Mouse (Mus musculus) liver, embryonic 14.5 days (tissue): ENCODE measurements around the gene 5430419D17Rik. TPM values are rescaled to one million over a fixed set of nuclear protein-coding genes. Genes with fewer than 3 reads are reported as not detected.

Experiments used
- ATAC-seq: fragments of 200-750 bp; cut with Nextera tagmentation; 2 replicates; pipeline ENCODE4 v1.8.0; 2017; ENCODE audit warnings: moderate number of reproducible peaks, mild to moderate bottlenecking, moderate library complexity; ENCODE audit not compliant: insufficient read depth
- DNase-seq, 3 experiments: peaks; one replicate each; pipeline ENCODE4 v3.0.0-alpha.2; 2012 to 2013; ENCODE audit warnings: low read depth in 3 of 3, low spot score in 3 of 3
- H3K27ac ChIP-seq: fragments of 300-500 bp; sonication (generic); 2 replicates; pipeline ENCODE4 v1.5.1; 2014; ENCODE audit warnings: moderate library complexity, mild to moderate bottlenecking, control low read depth, inconsistent platforms
- H3K27me3 ChIP-seq: fragments of 300-500 bp; sonication (generic); 2 replicates; pipeline ENCODE4 v1.6.1; 2014; ENCODE audit warnings: mild to moderate bottlenecking, low read length, moderate library complexity; ENCODE audit not compliant: control insufficient read depth, insufficient read depth
- H3K36me3 ChIP-seq: fragments of 300-500 bp; sonication (generic); replicated peaks from 2 replicates; pipeline ENCODE4 v1.6.1; 2014; ENCODE audit warnings: low read depth; ENCODE audit not compliant: control insufficient read depth, insufficient read depth
- H3K4me1 ChIP-seq, 2 experiments: fragments of 200-500 bp in 1 of 2; fragments of 300-500 bp in 1 of 2; sonication (generic) in 1 of 2; replicated peaks; 2 replicates each; pipeline ENCODE4 v1.6.1; 2012 to 2014; ENCODE audit warnings: antibody characterized with exemption in 1 of 2, inconsistent platforms in 1 of 2, low read length in 1 of 2; ENCODE audit not compliant: control insufficient read depth in 2 of 2, insufficient read depth in 2 of 2
- H3K4me2 ChIP-seq: fragments of 300-500 bp; sonication (generic); 2 replicates; pipeline ENCODE4 v1.6.1; 2014; ENCODE audit warnings: low read depth, mild to moderate bottlenecking, control low read depth, moderate library complexity
- H3K4me3 ChIP-seq, 2 experiments: fragments of 200-500 bp in 1 of 2; fragments of 300-500 bp in 1 of 2; sonication (generic) in 1 of 2; 2 replicates each; pipeline ENCODE4 v1.5.1; 2012 to 2014; ENCODE audit warnings: low read depth in 2 of 2, low read length in 2 of 2, mild to moderate bottlenecking in 2 of 2, control low read depth in 1 of 2, inconsistent platforms in 1 of 2, moderate library complexity in 1 of 2; ENCODE audit not compliant: insufficient read depth in 1 of 2
- H3K9ac ChIP-seq: fragments of 300-500 bp; sonication (generic); replicated peaks from 2 replicates; pipeline ENCODE4 v1.6.1; 2014; ENCODE audit warnings: mild to moderate bottlenecking, control low read depth, moderate library complexity
- H3K9me3 ChIP-seq: fragments of 300-500 bp; sonication (generic); 2 replicates; pipeline ENCODE4 v1.6.1; 2016; ENCODE audit warnings: low read length, mixed read lengths; ENCODE audit not compliant: control insufficient read depth
- CTCF ChIP-seq: IDR thresholded peaks from 2 replicates; pipeline ENCODE4 v1.5.1; 2016; ENCODE audit warnings: antibody characterized with exemption, low read depth, control low read depth
- EP300 ChIP-seq: IDR thresholded peaks from 2 replicates; pipeline ENCODE4 v1.6.1; 2016; ENCODE audit warnings: antibody characterized with exemption, low read depth
- WGBS: fragments of 180-500 bp; shearing (Covaris S2); extraction: QIAGEN DNeasy Blood & Tissue Kit; methylation state at CpG from one replicate; pipeline ENCODE4 v1.1.7; 2014; ENCODE audit not compliant: insufficient replicate concordance; 5-methylcytosine and 5-hydroxymethylcytosine counted together
- polyA plus RNA-seq, 2 experiments: library from polyadenylated mRNA; depleted of rRNA in 1 of 2; stranded (reverse) in 1 of 2; unstranded in 1 of 2; fragments of >200 nt; fragmentation: Nextera tagmentation in 1 of 2; extraction: Ambion mirVana in 1 of 2; gene quantifications; 2 replicates each; pipeline versions ENCODE4 v1.2.1 to v1.2.3; 2012 to 2014

The 5430419D17Rik gene
- polyA plus RNA-seq, 2 experiments: not detected

DNA sequence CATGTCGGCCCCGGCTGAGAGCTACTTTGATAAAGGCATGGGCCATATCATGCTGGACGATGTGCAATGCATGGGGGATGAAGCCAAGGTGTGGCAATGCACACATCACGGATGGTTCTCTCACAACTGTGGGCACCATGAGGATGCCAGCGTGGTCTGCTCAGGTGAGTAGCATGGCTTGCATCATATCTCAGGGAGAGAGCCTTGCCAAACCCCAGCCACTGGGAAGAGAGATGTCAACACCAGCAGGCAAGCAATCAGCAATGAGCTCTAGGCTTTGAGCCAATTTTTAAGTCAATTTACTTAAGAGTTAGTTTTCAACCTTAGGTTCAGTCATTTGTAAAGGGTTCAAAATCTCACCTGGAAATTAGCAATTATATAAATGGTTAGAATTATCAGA lies 82.6 kb downstream of the 5430419D17Rik start:
- ATAC-seq (no peak), DNase-seq (no peak)
- WGBS: 72% methylated on average over 5 of the region's 5 CpGs
- Histone ChIP-seq H3K36me3 (no peaks in the 10 kb centered on the region), H3K9ac (no peak overlapping the region), H3K4me1 (no peaks in the 10 kb centered on the region), H3K4me2 (no peak overlapping the region), H3K4me3 (no peak overlapping the region), H3K27me3 (no peaks in the 10 kb centered on the region), H3K9me3 (no peaks in the 10 kb centered on the region), H3K27ac (no peak overlapping the region)
- TF ChIP-seq EP300 (no peak), CTCF (no peak)

DNA sequence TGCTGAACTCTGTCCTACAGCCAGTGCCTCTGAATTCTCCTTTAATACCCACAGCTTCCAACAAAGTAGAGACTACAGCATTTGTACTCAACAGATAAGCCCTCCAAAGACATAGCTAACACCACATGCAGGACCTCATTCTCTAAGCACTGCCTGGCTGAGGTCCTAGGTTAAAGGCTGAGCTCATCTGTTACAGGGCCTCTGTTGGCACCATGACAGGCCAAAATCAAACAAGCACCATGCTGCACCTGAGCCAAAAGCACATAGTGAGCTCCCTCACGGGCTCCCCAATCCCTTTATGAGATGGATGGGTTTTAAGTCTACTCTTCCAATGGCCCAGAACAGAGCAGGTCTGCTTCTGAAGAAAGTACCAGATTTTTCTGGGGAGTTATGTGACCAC lies 83.1 kb downstream of the 5430419D17Rik start:
- no peaks in the 10 kb centered on the region for H3K36me3 ChIP-seq
- no peaks in the 10 kb centered on the region for H3K9me3 ChIP-seq
- H3K27ac ChIP-seq: no peak overlapping the region
- no peaks in the 10 kb centered on the region for H3K27me3 ChIP-seq
- H3K4me2 ChIP-seq: no peak overlapping the region
- WGBS: 44% methylated on average over 1 of the region's 1 CpGs
- no peak overlapping the region for H3K4me3 ChIP-seq
- H3K9ac ChIP-seq: no peak overlapping the region
- TF ChIP-seq EP300: no peak
- no peak for TF ChIP-seq CTCF
- ATAC-seq (no peak), DNase-seq (no peak)
- H3K4me1 ChIP-seq: no peaks in the 10 kb centered on the region

DNA sequence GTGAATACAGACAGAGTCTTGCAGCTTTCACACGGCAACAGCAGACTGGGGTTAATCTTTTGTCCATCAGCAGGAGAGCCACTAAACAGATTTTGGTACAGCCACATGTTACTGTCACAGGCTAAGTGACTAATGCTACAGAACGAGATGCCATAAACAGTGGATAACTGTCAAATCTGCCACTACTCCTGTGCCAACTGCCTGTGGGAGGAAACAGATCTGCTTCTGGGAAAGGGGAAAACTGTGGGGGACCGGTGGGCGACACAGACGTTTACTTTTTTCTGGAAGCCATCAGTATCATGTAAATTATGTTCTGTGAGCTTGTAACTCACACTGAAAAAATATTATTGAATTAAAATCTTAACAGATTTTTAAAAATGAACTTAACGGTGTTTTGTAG lies 86.7 kb downstream of the 5430419D17Rik start:
- H3K9me3 ChIP-seq: no peaks in the 10 kb centered on the region
- H3K4me1 ChIP-seq: no peaks in the 10 kb centered on the region
- no peak for ATAC-seq
- no peak overlapping the region for H3K4me3 ChIP-seq
- H3K27ac ChIP-seq: no peak overlapping the region
- no peak for DNase-seq
- H3K36me3 ChIP-seq: no peaks in the 10 kb centered on the region
- H3K27me3 ChIP-seq: no peaks in the 10 kb centered on the region
- WGBS: 53% methylated on average over 6 of the region's 6 CpGs
- no peak overlapping the region for H3K9ac ChIP-seq
- no peak for TF ChIP-seq EP300
- TF ChIP-seq CTCF: no peak
- no peak overlapping the region for H3K4me2 ChIP-seq

DNA sequence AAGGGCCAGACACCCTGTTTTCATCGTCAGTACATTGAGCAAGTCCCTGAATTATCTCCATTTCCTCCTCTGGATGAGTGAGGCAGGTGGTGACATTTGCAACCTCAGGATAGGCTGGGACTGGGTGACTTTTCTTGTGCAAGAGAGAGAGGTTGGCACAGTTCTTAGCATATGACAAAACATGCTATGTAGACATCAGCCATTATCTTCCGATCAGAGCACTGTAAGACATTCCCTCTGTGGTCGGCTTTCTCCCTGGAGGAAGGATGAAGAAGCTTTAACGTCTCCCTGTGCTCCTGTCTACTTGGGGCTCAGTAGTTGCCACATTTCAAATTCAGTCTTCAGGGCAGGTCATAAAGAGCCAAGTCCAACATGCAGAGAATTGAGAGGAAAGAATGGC lies 90.0 kb downstream of the 5430419D17Rik start:
- no peak for DNase-seq
- H3K9ac ChIP-seq: no peak overlapping the region

DNA sequence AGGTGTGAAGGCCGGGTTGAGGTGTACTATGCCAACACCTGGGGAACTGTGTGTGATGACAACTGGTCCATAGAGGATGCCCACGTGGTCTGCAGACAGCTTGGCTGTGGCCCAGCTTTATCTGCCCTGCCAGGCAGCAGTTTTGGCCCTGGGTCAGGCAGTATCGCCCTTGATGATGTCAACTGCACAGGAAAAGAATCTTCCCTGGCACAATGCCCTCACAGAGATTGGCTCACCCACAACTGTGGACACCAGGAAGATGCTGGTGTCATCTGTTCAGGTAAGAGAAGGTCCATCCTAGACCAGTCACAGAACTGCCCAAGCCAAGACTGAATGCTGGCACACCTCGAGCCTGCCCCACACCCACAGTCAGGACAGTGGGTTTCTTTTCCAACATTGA lies 91.6 kb downstream of the 5430419D17Rik start:
- no peak for ATAC-seq
- Histone ChIP-seq H3K36me3 (no peaks in the 10 kb centered on the region), H3K9me3 (no peaks in the 10 kb centered on the region), H3K9ac (no peak overlapping the region), H3K27me3 (no peaks in the 10 kb centered on the region), H3K4me3 (no peak overlapping the region), H3K4me2 (no peak overlapping the region), H3K4me1 (no peaks in the 10 kb centered on the region), H3K27ac (no peak overlapping the region)
- 54% methylated on average over 4 of the region's 4 CpGs for WGBS
- TF ChIP-seq CTCF (no peak), EP300 (no peak)
- DNase-seq: no peak

More for the DNA sequence above, 90.0 kb downstream of the 5430419D17Rik start:
- H3K36me3 ChIP-seq: no peaks in the 10 kb centered on the region
- no peaks in the 10 kb centered on the region for H3K4me1 ChIP-seq
- H3K4me3 ChIP-seq: no peak overlapping the region
- no peak overlapping the region for H3K4me2 ChIP-seq
- no peaks in the 10 kb centered on the region for H3K27me3 ChIP-seq
- no peaks in the 10 kb centered on the region for H3K9me3 ChIP-seq
- H3K27ac ChIP-seq: no peak overlapping the region
- WGBS: 59% methylated on average over 4 of the region's 4 CpGs
- TF ChIP-seq EP300 (no peak), CTCF (no peak)
- ATAC-seq: no peak

DNA sequence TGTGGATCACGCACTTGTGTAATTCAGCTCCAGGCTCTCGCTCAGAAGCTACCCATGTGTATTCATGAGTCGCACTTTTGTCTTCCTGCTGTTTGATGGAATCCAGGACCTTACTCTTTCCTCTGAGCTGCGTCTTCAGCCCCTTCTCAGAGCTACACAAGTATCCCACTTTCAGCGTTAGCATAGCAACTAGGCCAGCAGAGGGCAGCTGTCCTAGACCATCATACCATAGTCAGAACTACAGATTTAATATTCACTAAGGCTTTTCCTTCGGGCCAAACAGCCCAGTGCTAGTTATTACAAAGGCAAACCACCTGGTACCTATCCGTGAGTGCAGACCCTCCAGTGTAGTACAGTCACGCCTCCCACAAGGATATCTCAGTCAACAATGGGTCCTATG lies 122.9 kb downstream of the 5430419D17Rik start:
- no peaks in the 10 kb centered on the region for H3K4me1 ChIP-seq
- no peaks in the 10 kb centered on the region for H3K9me3 ChIP-seq
- no peak overlapping the region for H3K4me3 ChIP-seq
- H3K36me3 ChIP-seq: no peaks in the 10 kb centered on the region
- ATAC-seq (no peak), DNase-seq (no peak)
- H3K27ac ChIP-seq: no peak overlapping the region
- H3K27me3 ChIP-seq: no peaks in the 10 kb centered on the region
- no peak for TF ChIP-seq CTCF
- TF ChIP-seq EP300: no peak
- no peak overlapping the region for H3K4me2 ChIP-seq
- H3K9ac ChIP-seq: no peak overlapping the region
- 56% methylated on average over 8 of the region's 8 CpGs for WGBS
